Mouse (Mus musculus) megakaryocyte progenitor cell, adult 5-6 weeks (primary cell): ENCODE results near the gene Prkar2b. TPM values are rescaled to one million over a fixed set of nuclear protein-coding genes. Genes with fewer than 3 reads are reported as not detected.
A peak's percentile ranks its signal among the peaks of the same experiment; 100 is the strongest.

ENCODE experiments used
- ATAC-seq: replicated peaks from 2 replicates; pipeline ENCODE4 v1.8.0; 2016; ENCODE audit warnings: mild to moderate bottlenecking, moderate TSS enrichment, inconsistent platforms; ENCODE audit not compliant: poor library complexity
- total RNA-seq, 2 experiments: library from RNA; stranded (forward) in 1 of 2; stranded (reverse) in 1 of 2; fragments of 157-497, 149-512 nt in 1 of 2; fragments of 200-1000 nt in 1 of 2; gene quantifications; 2 replicates each; pipeline versions ENCODE4 v1.2.3 to v1.2.4; 2015 to 2017

The Prkar2b gene
- total RNA-seq, 2 experiments from 2014 or later, result 77.3 to 99.4 TPM

DNA sequence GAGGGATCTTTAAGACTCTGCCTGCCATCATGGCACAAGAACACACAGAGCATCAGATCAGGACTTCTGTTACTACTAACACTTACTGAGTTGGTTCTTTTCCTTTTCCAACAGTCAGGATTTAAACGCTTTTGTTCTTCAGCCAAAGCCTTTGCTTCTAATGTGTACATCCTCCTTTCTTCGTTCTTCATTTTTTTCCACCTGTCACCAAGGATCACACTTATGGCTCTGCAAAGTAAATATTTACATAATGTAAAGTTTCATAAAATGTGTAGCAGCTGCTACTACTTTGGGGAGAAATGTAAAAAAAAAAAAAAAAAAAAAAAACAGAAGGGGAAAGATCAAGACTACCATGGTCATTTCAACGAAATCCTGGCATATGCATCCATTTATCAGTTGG, 132.6 kb downstream of the Prkar2b start:
- no peak for ATAC-seq

DNA sequence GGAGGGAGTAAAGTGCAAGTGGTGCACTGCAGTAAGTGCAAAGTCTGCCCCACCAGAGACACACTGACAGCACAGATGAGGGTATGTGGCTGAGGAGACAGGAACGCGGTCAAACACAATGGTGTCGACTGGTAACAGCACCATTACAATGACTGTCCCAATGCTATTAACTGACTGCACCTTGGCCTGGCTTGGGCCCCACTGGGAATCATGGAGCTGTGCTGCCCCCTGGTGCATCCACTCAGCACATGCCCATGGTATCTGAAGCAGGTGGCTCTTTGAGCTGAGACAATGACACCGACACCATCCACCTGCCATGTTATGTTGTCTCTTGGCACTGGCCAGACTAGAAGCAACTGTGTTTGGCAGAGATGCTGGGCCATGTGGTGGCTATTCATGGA, 134.4 kb downstream of the Prkar2b start:
- ATAC-seq, result peak; percentile 95

DNA sequence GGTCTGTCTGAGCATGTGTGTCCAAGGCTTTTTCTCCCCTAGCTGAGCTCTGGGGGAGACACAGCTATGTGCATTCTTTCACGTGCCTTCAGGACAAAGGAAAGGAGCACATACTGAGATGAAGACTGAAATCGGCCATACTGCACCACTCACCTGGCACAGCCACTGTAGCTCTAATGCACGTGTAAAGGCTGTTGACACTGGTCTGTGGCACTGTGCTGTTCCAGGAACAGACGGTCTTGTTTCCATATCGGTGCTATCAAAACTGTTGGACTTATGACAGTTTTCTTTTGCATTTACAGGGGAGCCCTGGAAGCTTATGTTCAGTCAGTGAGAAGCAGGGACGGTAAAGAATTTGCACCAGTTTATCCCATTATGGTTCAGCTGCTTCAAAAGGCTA, 135.8 kb downstream of the Prkar2b start:
- no peak for ATAC-seq

DNA sequence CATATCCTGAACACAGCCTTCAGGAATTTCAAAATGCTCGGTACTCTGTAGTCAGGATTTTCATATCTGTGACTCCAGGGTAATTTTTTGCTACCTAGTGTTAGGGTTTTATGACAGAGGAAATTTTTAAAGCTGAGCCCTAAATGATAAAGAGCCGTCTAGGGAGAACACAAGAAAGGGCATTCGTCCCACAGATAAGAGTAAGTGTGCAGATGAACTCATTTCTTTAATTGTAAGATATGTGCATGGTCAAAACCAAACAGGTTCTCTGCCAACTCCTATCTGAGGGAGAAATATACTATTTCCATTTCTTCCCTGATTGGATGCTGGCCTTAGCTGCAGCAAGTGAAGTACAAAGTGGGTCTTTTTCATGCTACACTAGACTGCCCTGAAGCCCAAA, 137.0 kb downstream of the Prkar2b start:
- peak; percentile 54 for ATAC-seq

DNA sequence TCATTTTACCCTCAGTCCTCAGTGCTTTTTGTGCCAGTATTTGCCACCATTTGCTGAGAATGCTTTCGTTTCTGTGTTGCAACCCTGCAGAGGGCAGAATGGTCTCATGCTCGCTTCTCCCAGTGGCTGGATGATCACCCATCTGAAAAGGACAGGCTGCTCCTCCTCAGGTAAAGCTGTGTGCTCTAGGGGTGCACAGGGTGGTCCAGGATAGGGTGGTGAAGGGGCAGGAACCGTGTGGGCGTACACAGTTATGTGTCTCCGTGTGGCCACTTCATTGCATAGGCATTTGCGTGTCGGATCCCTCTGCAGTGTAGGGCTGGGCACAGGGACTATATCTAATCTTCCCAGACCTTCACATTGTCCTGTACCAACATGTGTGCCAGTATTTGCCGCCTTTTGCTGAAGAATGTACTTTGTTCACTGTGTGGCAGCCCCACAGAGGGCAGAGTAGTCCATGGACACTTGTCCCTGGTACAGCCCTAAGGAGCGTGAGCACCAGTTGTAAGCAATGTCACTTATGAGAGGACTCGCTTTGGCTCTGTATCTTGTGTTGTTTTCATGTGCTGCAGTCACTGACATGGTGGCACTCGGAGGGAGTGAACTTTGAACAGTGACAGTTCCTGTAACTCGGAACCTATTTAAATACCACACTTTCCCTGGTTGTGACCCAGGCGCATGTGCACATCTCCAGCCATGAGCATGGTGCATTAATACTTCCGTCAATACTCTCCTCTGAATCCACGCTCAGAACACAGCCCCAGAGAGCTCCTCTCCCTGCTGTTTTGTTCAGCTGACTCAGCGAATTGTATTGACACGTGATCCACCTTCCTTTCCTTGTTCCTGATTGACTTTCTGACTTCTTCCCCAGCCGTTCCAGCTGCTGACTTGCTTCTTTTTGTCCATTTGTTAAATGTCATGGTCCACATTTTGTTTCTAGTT, 140.4 kb downstream of the Prkar2b start:
- ATAC-seq, result no peak; the same call in 1 of the 2 replicates

- peak; percentile 95 for ATAC-seq
These were observed 143.9 kb downstream of the Prkar2b start for GRCm38 (mm10) chr12:31917245-31917644.

- no peak for ATAC-seq
These were observed 144.4 kb downstream of the Prkar2b start for GRCm38 (mm10) chr12:31916691-31917090.

GRCm38 (mm10) chr12:31913614-31914013, 147.5 kb downstream of the Prkar2b start:
- ATAC-seq, result no peak

DNA sequence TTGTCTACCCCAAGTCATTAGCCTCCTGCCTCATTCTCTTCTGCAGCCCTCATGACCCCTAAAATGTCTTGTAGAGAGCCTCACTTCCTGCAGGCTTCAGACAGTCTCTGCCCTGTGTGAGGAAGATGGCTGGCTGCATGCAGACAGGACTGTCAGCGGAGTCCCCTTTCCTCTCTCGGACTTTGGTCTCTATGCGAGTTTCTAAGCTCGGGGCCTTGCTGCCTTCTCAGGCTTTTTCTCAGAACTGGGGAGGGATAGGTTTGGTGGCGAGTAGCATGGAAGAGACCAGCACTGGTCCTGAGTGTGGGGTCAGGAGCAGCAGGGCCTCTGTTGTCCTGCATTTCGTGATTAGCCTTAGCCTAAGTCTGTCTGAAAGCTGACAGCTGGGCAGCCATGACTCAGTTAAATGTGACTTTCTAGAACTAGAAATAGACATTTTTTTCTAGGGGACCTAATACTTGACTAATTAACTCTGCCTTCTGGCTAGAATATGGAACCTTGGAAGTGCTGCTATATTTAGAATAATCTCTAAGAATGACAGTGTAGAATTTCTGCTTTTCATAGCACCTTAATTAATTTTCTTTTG, 148.0 kb downstream of the Prkar2b start:
- no peak for ATAC-seq

Other genes with a start within 250 kb of the Prkar2b start
- gene Hbp1, start 110.8 kb downstream of the Prkar2b start, total RNA-seq (2015), result 48.7 and 52.9 TPM in 2 replicates
- gene Hbp1, start 110.8 kb downstream of the Prkar2b start, total RNA-seq (2017), result 43.6 and 46.8 TPM in 2 replicates
- gene Pik3cg, start 147.4 kb upstream of the Prkar2b start, total RNA-seq (2015), result 84.9 and 91.5 TPM in 2 replicates
- gene Pik3cg, start 147.4 kb upstream of the Prkar2b start, total RNA-seq (2017), result 32.5 and 36.9 TPM in 2 replicates